Mouse (Mus musculus) MEL (cell line): Measurements from ENCODE around the gene Hoxd4. TPM values are rescaled to one million over a fixed set of nuclear protein-coding genes. Genes with fewer than 3 reads are reported as not detected.

ENCODE experiments used
- DNase-seq: peaks from one replicate; pipeline ENCODE4 v3.0.0; 2011; ENCODE audit warnings: low read depth, low spot score
- H3K27ac ChIP-seq: 2 replicates; pipeline ENCODE4 v1.5.1; 2012; ENCODE audit warnings: low read depth, mild to moderate bottlenecking, control low read depth, low read length, moderate library complexity; ENCODE audit not compliant: control insufficient read depth
- H3K27me3 ChIP-seq, 2 experiments: fragments of 150-350 bp in 1 of 2; sonication (generic) in 1 of 2; 2 replicates each; pipeline ENCODE4 v1.6.1; 2012; ENCODE audit warnings: low read length in 2 of 2, mild to moderate bottlenecking in 2 of 2, improper control_type of control experiment in 1 of 2, moderate library complexity in 1 of 2; ENCODE audit not compliant: insufficient read depth in 2 of 2, control insufficient read depth in 1 of 2
- H3K36me3 ChIP-seq, 2 experiments: 2 replicates each; pipeline ENCODE4 v1.6.1; 2012 to 2014; ENCODE audit warnings: low read length in 2 of 2, improper control_type of control experiment in 1 of 2, inconsistent platforms in 1 of 2, mild to moderate bottlenecking in 1 of 2; ENCODE audit not compliant: insufficient read depth in 2 of 2, control insufficient read depth in 1 of 2
- H3K4me1 ChIP-seq, 2 experiments: fragments of 150-350 bp in 1 of 2; sonication (generic) in 1 of 2; 2 replicates each; pipeline ENCODE4 v1.6.1; 2012; ENCODE audit warnings: low read length in 2 of 2, improper control_type of control experiment in 1 of 2, mild to moderate bottlenecking in 1 of 2; ENCODE audit not compliant: insufficient read depth in 2 of 2, control insufficient read depth in 1 of 2
- H3K4me3 ChIP-seq, 2 experiments: fragments of 150-350 bp in 1 of 2; sonication (generic) in 1 of 2; 2 replicates each; pipeline ENCODE4 v1.5.1; 2012; ENCODE audit warnings: low read depth in 2 of 2, low read length in 2 of 2, mild to moderate bottlenecking in 2 of 2, moderate library complexity in 2 of 2, control low read depth in 1 of 2, improper control_type of control experiment in 1 of 2; ENCODE audit not compliant: control insufficient read depth in 1 of 2, insufficient read depth in 1 of 2
- H3K79me2 ChIP-seq: 2 replicates; pipeline ENCODE4 v1.6.1; 2012; ENCODE audit warnings: mild to moderate bottlenecking, low read length, moderate library complexity; ENCODE audit not compliant: control insufficient read depth, poor library complexity, insufficient read depth
- H3K9ac ChIP-seq: 2 replicates; pipeline ENCODE4 v1.6.1; 2012; ENCODE audit warnings: low read depth, mild to moderate bottlenecking, control low read depth, low read length, moderate library complexity; ENCODE audit not compliant: control insufficient read depth, poor library complexity, severe bottlenecking
- H3K9me3 ChIP-seq: fragments of 150-350 bp; sonication (generic); replicated peaks from 2 replicates; pipeline ENCODE4 v1.6.1; 2012; ENCODE audit warnings: mild to moderate bottlenecking, low read length, improper control_type of control experiment, moderate library complexity; ENCODE audit not compliant: insufficient read depth
- CHD1 ChIP-seq: IDR thresholded peaks from 2 replicates; pipeline ENCODE4 v1.6.1; 2012; ENCODE audit warnings: low read depth, mild to moderate bottlenecking, inconsistent platforms, low read length, improper control_type of control experiment
- CHD2 ChIP-seq: IDR thresholded peaks from 2 replicates; pipeline ENCODE4 v1.6.1; 2011; ENCODE audit warnings: low read length, improper control_type of control experiment
- ELF1 ChIP-seq: IDR thresholded peaks from 2 replicates; pipeline ENCODE4 v1.6.1; 2014; ENCODE audit warnings: low read depth, mild to moderate bottlenecking, inconsistent platforms, low read length, improper control_type of control experiment, moderate library complexity
- ETS1 ChIP-seq: IDR thresholded peaks from 2 replicates; pipeline ENCODE4 v1.6.1; 2012; ENCODE audit warnings: low read depth, mild to moderate bottlenecking, inconsistent platforms, low read length, improper control_type of control experiment, moderate library complexity
- GATA1 ChIP-seq: IDR thresholded peaks from 2 replicates; pipeline ENCODE4 v1.6.1; 2011; ENCODE audit warnings: low read depth, low read length, improper control_type of control experiment
- JUND ChIP-seq: IDR thresholded peaks from 2 replicates; pipeline ENCODE4 v1.6.1; 2011; ENCODE audit warnings: low read depth, mild to moderate bottlenecking, improper control_type of control experiment, low read length
- KAT2A ChIP-seq: conservative IDR thresholded peaks from 2 replicates; pipeline ENCODE4 v1.6.1; 2012; ENCODE audit warnings: low read depth, low read length, improper control_type of control experiment, inconsistent platforms
- MAX ChIP-seq: IDR thresholded peaks from 2 replicates; pipeline ENCODE4 v1.6.1; 2011; ENCODE audit warnings: low read length, improper control_type of control experiment
- MAZ ChIP-seq: IDR thresholded peaks from 2 replicates; pipeline ENCODE4 v1.6.1; 2012; ENCODE audit warnings: low read depth, mild to moderate bottlenecking, inconsistent platforms, low read length, improper control_type of control experiment
- MYC ChIP-seq: IDR thresholded peaks from 2 replicates; pipeline ENCODE4 v1.6.1; 2011; ENCODE audit warnings: low read depth, mild to moderate bottlenecking, low read length, improper control_type of control experiment, moderate library complexity
- NELFE ChIP-seq: IDR thresholded peaks from 2 replicates; pipeline ENCODE4 v1.6.1; 2011; ENCODE audit warnings: low read depth, low read length, improper control_type of control experiment
- POLR2A ChIP-seq, 2 experiments: IDR thresholded peaks; 2 replicates each; pipeline ENCODE4 v1.6.1; 2011 to 2012; ENCODE audit warnings: low read length in 2 of 2, mild to moderate bottlenecking in 2 of 2, control low read depth in 1 of 2, improper control_type of control experiment in 1 of 2, low read depth in 1 of 2, moderate library complexity in 1 of 2; ENCODE audit not compliant: control insufficient read depth in 1 of 2, insufficient read depth in 1 of 2, poor library complexity in 1 of 2
- POLR2AphosphoS5 ChIP-seq: IDR thresholded peaks from 2 replicates; pipeline ENCODE4 v1.6.1; 2012; ENCODE audit warnings: low read depth, borderline replicate concordance, mild to moderate bottlenecking, inconsistent platforms, low read length, moderate library complexity, mixed read lengths
- RAD21 ChIP-seq: IDR thresholded peaks from 2 replicates; pipeline ENCODE4 v1.6.1; 2011; ENCODE audit warnings: mild to moderate bottlenecking, low read depth, low read length, improper control_type of control experiment
- SIN3A ChIP-seq: IDR thresholded peaks from 2 replicates; pipeline ENCODE4 v1.6.1; 2012; ENCODE audit warnings: low read length, improper control_type of control experiment, inconsistent platforms
- SMC3 ChIP-seq: IDR thresholded peaks from 2 replicates; pipeline ENCODE4 v1.6.1; 2011; ENCODE audit warnings: low read depth, low read length, improper control_type of control experiment
- TAL1 ChIP-seq: IDR thresholded peaks from 2 replicates; pipeline ENCODE4 v1.6.1; 2012; ENCODE audit warnings: mild to moderate bottlenecking, inconsistent platforms, low read length, moderate library complexity, mixed read lengths
- TBP ChIP-seq: IDR thresholded peaks from 2 replicates; pipeline ENCODE4 v1.8.0; 2011; ENCODE audit warnings: low read depth, low read length, improper control_type of control experiment
- USF1 ChIP-seq: IDR thresholded peaks from 2 replicates; pipeline ENCODE4 v1.6.1; 2014; ENCODE audit warnings: low read depth, mild to moderate bottlenecking, inconsistent platforms, low read length, improper control_type of control experiment, moderate library complexity
- ZKSCAN1 ChIP-seq: IDR thresholded peaks from 2 replicates; pipeline ENCODE4 v1.6.1; 2012; ENCODE audit warnings: low read depth, mild to moderate bottlenecking, inconsistent platforms, low read length, improper control_type of control experiment, moderate library complexity
- polyA plus RNA-seq, 2 experiments: library from polyadenylated mRNA; stranded (reverse) in 1 of 2; unstranded in 1 of 2; fragments of >175 nt in 1 of 2; fragments of >200 nt in 1 of 2; gene quantifications; 2 replicates each; pipeline versions ENCODE4 v1.2.1 to v1.2.4; 2012; ENCODE audit warnings: low replicate concordance in 2 of 2, low read depth in 1 of 2; ENCODE audit not compliant: insufficient read length in 2 of 2, insufficient read depth in 1 of 2, missing spikeins in 1 of 2
- total RNA-seq: library from RNA; depleted of rRNA; stranded (reverse); fragments of 300-350 nt; gene quantifications from 2 replicates; pipeline ENCODE4 v1.2.3, GENCODE M21; 2012

Hoxd4 gene
- total and polyA plus RNA-seq, 3 experiments = not detected

DNA sequence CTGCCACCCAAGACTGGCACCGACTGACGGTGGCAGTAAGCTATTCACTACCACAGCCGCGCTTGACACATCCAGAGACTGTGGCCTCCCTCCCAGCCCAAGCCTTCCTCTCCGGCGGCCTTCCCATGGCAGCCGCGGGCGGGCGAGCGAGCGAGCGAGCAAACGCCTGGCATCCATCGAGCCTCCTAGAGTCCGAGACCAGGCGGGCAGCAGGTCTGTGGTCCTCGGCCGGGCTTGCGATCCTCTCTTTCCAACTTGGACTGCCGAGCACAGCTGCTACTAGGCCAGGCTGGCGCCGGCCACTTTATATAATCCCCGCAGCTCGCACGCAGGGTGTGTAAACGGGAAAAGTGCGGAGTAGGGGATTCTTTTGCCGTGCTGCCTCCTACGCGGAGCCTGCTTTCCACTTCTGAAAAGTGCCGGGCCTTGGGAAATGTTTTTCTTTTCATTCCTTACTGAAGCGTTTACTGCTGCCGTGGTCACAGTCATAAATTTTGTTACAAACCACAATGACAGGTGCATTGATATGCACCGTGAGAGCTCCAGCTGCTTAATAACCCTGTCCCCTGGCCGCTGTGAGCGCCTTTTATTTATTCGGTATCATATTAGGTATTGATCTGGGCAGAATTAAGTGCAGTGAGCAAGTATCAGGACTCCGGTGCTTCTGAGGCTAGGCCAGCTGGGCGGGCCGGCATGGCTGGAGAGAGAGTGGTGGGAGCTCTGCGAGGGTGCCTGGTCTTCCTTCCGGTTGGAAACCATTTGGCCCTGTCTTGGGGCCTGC lies 28.8 kb downstream of the Hoxd4 start:
- Histone ChIP-seq H3K9ac (no peak overlapping the region), H3K79me2 (no peaks in the 10 kb centered on the region), H3K27me3 (peaks cover 0 to 2% of the 10 kb centered on the region in 2 experiments; a peak in 3 of 4 replicates), H3K4me3 (no peak overlapping the region), H3K4me1 (no peaks in the 10 kb centered on the region), H3K27ac (no peak overlapping the region), H3K36me3 (no peaks in the 10 kb centered on the region), H3K9me3 (no peaks in the 10 kb centered on the region)
- no peak for DNase-seq
- TF ChIP-seq ELF1 = no peak
- no peak for TF ChIP-seq MAX
- TF ChIP-seq SIN3A = no peak
- TF ChIP-seq TAL1 = no peak
- TF ChIP-seq POLR2A (IDR thresholded peaks at IDR 0.05; ENCODE audit: control insufficient read depth in 1 of 2, insufficient read depth in 1 of 2, low read depth in 1 of 2, low read length in 2 of 2, poor library complexity in 1 of 2) = no peak
- no peak for TF ChIP-seq NELFE
- TF ChIP-seq USF1 = no peak
- no peak for TF ChIP-seq RAD21
- no peak for TF ChIP-seq SMC3
- no peak for TF ChIP-seq MAZ
- no peak for TF ChIP-seq GATA1
- TF ChIP-seq MYC = no peak
- TF ChIP-seq JUND = no peak
- TF ChIP-seq POLR2AphosphoS5 = no peak
- no peak for TF ChIP-seq ETS1
- TF ChIP-seq CHD2 = no peak
- TF ChIP-seq TBP = no peak
- TF ChIP-seq CHD1 = no peak
- TF ChIP-seq ZKSCAN1 = no peak

DNA sequence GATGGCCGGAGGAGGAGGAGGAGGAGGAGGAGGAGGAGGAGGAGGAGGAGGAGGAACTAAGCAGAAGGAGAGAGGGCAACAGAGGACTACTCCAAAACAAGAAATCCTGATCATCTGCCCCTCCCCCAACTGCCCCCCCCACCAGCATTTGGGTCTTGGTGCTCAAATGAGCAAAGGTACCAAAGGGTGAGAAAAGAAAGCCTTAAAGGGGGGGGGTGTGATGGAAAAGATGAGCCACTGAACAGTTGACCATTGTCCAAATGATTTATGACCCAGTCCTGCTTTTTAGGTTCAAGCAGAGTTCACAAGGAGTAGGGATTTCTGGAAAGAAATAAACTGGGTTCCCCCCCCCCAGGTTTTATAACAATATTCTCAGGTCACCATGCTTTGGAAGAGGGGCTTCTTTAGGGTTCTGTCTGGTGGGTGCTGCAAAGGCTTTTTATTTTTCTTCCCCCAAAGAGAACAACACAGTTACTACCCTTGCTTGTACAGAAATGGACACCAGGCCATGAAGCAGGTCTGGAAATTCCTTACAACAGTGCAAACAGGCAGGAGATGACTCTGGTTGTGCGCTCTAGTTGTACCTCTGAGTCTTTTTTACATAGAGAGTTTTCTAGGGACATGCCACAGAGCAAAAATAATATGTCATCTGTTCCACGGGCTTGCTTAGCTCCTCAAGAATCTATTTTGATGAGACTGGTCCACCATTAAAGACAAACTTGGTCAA lies 29.7 kb downstream of the Hoxd4 start:
- Histone ChIP-seq H3K9ac (no peak overlapping the region), H3K27me3 (peaks cover 0 to 2% of the 10 kb centered on the region in 2 experiments; a peak in 3 of 4 replicates), H3K79me2 (no peaks in the 10 kb centered on the region), H3K9me3 (no peaks in the 10 kb centered on the region)
- no peak for DNase-seq
- no peak for TF ChIP-seq KAT2A
- TF ChIP-seq, all 39 proteins: peak for 0
- no peak overlapping the region for H3K4me3 ChIP-seq
- H3K36me3 ChIP-seq = no peaks in the 10 kb centered on the region
- H3K4me1 ChIP-seq = no peaks in the 10 kb centered on the region
- H3K27ac ChIP-seq = no peak overlapping the region
